Mouse (Mus musculus): Measurements from ENCODE around the gene Dusp8.

The Dusp8 gene

DNA sequence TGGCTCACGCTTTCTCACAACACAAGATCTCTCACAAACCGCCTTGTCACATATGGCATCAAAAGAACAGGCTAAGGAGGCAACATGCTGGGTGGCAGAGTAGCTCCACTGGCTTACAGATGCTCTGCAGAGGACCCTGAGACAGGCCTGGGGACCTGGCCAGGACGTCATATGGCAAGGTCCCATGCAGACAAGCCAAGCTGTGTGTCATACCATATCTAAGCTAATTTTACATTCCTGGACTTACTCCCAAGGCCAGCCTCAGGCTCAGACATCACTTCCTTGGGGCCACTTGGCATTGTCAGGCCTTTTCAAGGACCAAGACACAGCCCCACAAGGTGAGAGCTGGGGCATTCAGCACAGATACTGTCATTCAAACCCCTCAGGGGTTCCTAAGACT, 40.2 kb downstream of the Dusp8 start:
- DNase-seq (ENCODE audit: low spot score in 2 of 2) = no peak

DNA sequence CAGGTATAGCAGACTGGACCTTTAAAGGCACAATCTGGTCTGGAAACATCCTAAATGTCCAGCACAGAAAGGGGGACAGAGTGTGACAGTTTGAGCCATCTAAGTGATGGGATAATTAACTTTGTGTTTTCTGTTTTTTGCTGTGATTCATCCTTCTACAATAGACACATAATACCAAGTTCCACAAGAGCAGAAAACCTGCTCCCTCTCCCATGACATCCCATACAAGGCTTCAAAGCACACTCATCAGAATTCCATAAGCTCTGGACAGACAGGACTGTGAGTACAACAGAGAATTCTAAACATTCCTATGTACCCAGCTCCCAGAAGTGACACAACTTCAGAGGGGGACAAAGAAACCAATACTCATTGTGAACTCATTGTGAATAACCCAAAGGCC, 45.1 kb downstream of the Dusp8 start:
- DNase-seq (ENCODE audit: low spot score in 2 of 2) = no peak

DNA sequence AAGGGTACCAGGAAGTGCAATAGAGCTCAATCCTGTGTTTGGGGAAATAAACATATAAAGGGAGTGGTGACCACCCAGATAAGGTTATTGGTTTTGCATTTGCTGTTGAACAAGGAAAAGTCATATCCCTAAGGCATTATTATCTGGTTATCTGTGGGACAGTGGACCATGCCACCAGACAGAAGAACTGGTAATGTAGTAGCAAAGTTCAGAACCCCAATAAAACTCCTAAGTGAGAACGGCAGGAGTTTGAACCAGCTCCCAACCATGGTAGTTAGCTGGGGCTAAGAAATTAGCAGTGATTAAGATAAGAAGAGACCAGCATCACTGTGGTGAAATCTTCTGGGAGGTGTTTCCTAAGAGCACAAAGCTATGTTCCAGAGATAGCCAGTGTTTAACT, 49.7 kb downstream of the Dusp8 start:
- DNase-seq (ENCODE audit: low spot score in 2 of 2) = no peak

DNA sequence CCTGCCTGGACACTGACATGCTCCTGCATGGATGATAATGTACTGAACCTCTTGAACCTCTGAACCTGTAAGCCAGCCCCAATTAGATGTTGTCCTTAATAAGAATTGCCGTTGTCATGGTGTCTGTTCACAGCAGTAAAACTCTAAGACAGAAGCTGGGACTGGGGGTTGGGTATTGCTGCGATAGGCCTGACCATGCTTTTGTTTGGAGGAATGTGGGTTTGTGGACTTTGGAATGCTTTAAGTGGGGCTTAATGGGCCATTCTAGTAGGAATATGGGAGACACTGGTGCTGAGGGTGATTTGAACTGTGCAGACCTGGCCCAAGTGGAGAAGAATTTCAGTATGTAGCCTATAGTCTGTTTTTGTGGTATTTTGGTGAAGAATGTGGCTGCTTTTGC, 50.3 kb downstream of the Dusp8 start:
- DNase-seq (ENCODE audit: low spot score in 2 of 2) = no peak

DNA sequence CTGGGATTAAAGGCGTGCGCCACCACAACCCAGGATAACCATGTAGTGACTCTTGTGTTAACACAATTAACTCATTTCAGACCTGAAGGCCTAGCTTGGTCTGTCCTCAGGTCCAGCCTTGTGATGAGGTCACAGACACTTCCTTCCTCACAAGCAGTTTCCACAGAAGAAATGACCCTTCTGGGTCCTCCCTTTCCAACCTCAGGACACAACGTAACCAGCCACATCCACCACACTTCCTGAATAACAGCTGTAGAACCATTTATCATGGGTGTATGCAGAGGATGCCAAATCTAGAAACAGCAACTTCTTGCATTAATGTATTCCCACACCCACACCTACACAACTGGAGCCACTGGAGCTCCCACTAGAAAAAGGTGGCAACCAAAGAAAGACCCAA, 54.9 kb downstream of the Dusp8 start:
- DNase-seq (ENCODE audit: low spot score in 2 of 2) = no peak

DNA sequence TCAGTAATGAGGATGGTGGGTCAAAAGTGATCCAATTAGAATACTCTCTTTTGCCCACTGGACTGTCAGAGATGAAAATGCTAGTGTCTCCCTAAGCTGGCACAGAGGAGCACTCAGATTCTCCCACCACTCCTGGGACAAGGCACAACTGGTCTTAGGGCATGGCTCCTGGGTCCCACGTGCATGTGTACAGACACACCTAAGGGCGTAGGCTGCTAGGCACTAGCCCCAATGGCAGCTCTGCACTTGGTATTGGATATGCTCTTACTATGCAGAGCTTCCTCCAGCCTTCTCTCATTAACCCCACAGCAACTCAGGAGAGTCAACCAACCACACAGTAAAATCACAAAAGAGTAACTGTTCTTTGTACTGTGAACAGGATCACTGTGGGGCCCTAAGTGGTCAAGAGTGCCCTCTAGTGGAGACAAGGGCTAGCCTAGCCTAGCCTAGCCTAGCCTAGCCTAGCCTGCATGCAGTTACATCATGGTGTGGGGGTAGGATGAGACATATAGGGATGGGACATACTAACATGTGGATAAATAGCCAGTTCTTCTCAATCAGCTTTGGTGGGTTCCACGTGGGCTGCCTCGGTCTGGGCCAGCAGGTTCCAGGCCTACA, 58.0 kb downstream of the Dusp8 start:
- peak; percentile 38 to 64 for DNase-seq (ENCODE audit: low spot score in 2 of 2)

DNA sequence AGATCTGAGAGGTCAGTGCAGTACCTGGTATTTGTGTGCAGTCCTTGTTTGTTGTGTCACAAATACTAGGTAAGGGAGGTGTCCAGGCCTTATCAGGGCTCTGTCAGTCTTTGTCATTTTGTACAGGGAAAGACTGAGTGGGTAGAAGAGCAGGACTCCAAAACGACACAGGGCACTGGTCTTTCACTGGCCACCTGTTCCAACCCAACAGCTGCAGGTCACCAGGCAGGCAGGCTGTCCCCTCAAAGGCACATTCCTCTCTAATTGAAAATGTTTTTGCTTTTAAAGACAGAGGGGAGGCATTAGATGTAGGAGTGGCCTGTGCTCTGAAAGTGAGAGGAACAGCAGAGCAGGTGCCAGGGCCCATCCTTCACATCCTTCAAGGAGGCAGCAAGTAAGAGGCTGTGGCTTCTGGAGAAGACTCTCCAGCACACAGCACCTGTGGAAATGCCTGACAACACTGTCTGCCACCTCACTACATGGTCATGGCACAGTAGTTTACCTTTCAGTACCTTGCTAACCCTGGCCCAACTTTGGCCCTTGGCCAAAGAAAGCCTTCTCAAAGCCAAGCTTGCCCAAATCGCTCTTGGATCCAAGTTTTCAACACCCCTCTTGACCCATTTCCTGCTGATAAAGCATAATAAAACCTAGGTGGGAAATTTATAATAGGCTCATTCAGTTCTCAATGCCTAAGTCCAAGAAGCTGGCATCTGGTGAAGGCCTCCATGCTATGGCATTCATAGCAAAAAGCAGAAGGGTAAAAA, 60.4 kb downstream of the Dusp8 start:
- no peak for DNase-seq (ENCODE audit: low spot score in 2 of 2)

DNA sequence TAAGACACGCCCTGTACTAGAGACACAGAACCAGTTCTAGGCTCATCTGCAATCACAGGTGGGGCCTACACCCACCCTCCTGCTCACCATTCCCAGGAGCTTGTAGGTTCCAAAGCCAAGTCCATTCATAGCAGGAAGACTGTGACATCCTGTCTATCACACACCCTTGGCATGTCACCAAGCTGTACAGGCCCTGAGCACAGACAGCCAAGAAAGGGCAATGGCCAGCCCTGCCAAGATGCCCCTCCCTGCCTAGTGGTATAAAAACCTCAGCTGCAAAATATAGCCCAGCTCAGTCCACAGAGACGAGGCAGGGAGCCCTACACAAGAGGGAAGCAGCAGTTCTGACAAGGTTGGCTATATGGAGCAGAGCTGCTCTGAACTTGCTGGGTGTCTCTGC, 61.4 kb downstream of the Dusp8 start:
- no peak for DNase-seq (ENCODE audit: low spot score in 2 of 2)

DNA sequence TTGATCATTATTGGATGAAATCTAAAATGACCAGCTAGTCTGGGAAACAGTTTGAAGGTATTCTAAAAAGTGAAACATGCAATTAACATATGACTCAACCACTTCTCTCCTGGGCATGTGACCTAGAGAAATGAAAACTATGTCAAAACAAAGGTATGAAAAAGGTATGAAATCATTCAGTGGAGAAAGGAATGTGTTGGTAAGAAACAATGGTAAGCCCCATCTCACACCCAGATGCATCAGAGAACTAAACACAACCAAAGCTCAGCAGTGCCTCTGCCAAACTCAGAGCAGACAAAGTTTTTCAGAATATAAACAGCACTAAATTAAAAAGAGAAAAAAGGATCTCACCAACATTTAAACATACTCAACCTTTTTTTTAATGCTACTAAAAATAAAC, 65.6 kb downstream of the Dusp8 start:
- no peak for DNase-seq (ENCODE audit: low spot score in 2 of 2)
